Mouse (Mus musculus) limb, embryonic 14.5 days (tissue): ENCODE data around the gene Epb41. TPM values are rescaled to one million over a fixed set of nuclear protein-coding genes. Genes with fewer than 3 reads are reported as not detected.

Source experiments
- ATAC-seq: fragments of 200-750 bp; cut with Nextera tagmentation; 2 replicates; pipeline ENCODE4 v1.8.0; 2017; ENCODE audit warnings: low read depth, moderate number of reproducible peaks, moderate TSS enrichment; ENCODE audit not compliant: low FRiP score
- DNase-seq: peaks from one replicate; pipeline ENCODE4 v3.0.0-alpha.2; 2015; ENCODE audit warnings: low spot score
- H3K27ac ChIP-seq: fragments of 300-500 bp; sonication (generic); replicated peaks from 2 replicates; pipeline ENCODE4 v1.5.1; 2014; ENCODE audit warnings: low read depth, mild to moderate bottlenecking, low read length, moderate library complexity, mixed read lengths
- H3K27me3 ChIP-seq: fragments of 300-500 bp; sonication (generic); 2 replicates; pipeline ENCODE4 v1.6.1; 2014; ENCODE audit warnings: low read length, mixed read lengths; ENCODE audit not compliant: control insufficient read depth, insufficient read depth
- H3K36me3 ChIP-seq: fragments of 300-500 bp; sonication (generic); 2 replicates; pipeline ENCODE4 v1.6.1; 2014; ENCODE audit warnings: mild to moderate bottlenecking, low read length, moderate library complexity, mixed read lengths; ENCODE audit not compliant: control insufficient read depth, insufficient read depth
- H3K4me1 ChIP-seq: fragments of 300-500 bp; sonication (generic); 2 replicates; pipeline ENCODE4 v1.6.1; 2014; ENCODE audit warnings: antibody characterized with exemption, low read length, mixed read lengths; ENCODE audit not compliant: control insufficient read depth, insufficient read depth
- H3K4me2 ChIP-seq: fragments of 300-500 bp; sonication (generic); replicated peaks from 2 replicates; pipeline ENCODE4 v1.6.1; 2014; ENCODE audit warnings: low read depth, mild to moderate bottlenecking, low read length, moderate library complexity; ENCODE audit not compliant: severe bottlenecking
- H3K4me3 ChIP-seq: fragments of 300-500 bp; sonication (generic); replicated peaks from 2 replicates; pipeline ENCODE4 v1.5.1; 2014; ENCODE audit warnings: low read length
- H3K9ac ChIP-seq: fragments of 300-500 bp; sonication (generic); 2 replicates; pipeline ENCODE4 v1.6.1; 2014; ENCODE audit warnings: mild to moderate bottlenecking, low read depth, low read length, moderate library complexity; ENCODE audit not compliant: severe bottlenecking
- H3K9me3 ChIP-seq: fragments of 300-500 bp; sonication (generic); 2 replicates; pipeline ENCODE4 v1.6.1; 2016; ENCODE audit warnings: low read length; ENCODE audit not compliant: control insufficient read depth
- POLR2A ChIP-seq: fragments of 200-500 bp; IDR thresholded peaks from 2 replicates; pipeline ENCODE4 v1.8.0; 2012; ENCODE audit warnings: inconsistent platforms, mild to moderate bottlenecking, moderate library complexity, borderline replicate concordance; ENCODE audit not compliant: insufficient read depth, insufficient read length; ENCODE audit errors: extremely low read depth
- WGBS: fragments of 180-500 bp; shearing (Covaris S2); extraction: QIAGEN DNeasy Blood & Tissue Kit; methylation state at CpG from one replicate; pipeline ENCODE4 v1.1.7; 2014; 5-methylcytosine and 5-hydroxymethylcytosine counted together
- polyA plus RNA-seq, 2 experiments: library from polyadenylated mRNA; depleted of rRNA in 1 of 2; stranded (reverse) in 1 of 2; unstranded in 1 of 2; fragments of >200 nt; fragmentation: Nextera tagmentation in 1 of 2; extraction: Ambion mirVana in 1 of 2; gene quantifications; 2 replicates each; pipeline versions ENCODE4 v1.2.1 to v1.2.3; 2012 to 2014

Gene Epb41
- polyA plus RNA-seq, 2 experiments = 60.6 to 76.4 TPM

DNA sequence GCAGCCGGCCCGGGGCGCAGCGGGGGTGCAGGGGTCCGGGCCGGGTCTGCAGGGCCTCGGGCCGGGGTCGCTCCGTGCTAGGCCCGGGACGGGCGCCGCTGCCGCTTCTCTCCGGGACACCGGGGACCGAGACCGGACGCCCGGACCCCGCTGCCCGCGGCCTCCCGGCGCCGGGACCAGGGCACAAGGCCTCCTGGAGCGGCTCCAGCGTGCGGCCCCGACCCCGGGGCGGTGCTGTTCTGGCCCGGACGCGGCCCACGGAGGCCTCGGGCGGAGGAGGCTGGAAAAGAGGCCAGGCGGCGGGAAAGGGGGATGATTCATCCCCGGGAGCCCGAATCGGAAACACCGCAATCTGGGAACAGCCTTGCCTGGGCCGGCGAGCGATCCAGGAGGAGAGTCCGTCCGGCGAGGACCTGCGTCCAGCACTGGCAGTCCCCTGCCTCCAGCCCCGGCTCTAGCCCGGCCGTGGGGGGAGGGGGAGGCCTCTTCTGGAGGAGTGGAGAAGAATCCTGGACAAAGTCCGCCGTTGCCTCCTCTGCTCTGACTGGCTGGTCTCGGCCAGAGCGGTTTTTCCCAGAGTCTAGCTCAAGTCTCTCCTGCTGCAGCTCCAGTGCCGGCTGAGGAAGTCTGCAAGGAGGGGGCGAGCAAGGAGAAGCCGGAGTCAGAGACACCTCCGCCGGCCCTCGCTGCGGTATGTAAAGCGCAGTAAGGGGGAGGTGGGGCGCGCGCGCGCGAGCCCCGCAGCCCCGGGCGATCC lies 154.3 kb downstream of the Epb41 start:
- ATAC-seq (peak; percentile 13), DNase-seq (peak; percentile 59)
- peaks cover 67% of the 10 kb centered on the region for H3K4me1 ChIP-seq
- H3K27me3 ChIP-seq = peaks cover 13% of the 10 kb centered on the region
- peak overlapping the region; percentile 73 for H3K9ac ChIP-seq
- H3K4me2 ChIP-seq = peak overlapping the region; percentile 71
- H3K27ac ChIP-seq = peak overlapping the region; percentile 86
- H3K4me3 ChIP-seq = peak overlapping the region; percentile 74
- 1% methylated on average over 32 of the region's 76 CpGs for WGBS
- no peaks in the 10 kb centered on the region for H3K9me3 ChIP-seq
- 0 out of 2 replicates have a peak, but pooled peaks have one; percentile 14 for TF ChIP-seq POLR2A
- peaks cover 34% of the 10 kb centered on the region for H3K36me3 ChIP-seq

DNA sequence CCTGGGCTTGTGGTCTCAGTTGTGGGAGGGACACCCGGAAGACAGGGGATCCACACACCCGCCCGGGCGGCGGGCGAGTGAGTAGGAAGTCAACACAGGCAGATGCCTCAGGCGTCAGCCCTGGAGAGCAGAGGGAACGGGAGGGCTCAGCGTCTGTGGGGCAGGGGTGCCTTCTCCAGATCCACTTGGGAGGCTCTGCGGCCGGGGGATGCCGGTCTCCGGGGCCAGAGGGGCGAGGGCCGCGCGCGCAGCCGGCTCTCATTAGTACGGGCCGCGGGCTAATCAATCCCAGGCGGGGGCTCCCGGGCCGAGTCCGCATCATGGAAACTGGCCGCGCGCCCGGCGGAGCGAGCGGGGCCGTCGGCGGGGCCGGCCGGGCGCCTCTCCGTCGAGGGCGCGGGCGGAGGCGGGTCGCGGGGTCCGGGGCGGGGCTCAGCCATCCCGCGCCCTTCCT lies 155.0 kb downstream of the Epb41 start:
- no peaks in the 10 kb centered on the region for H3K9me3 ChIP-seq
- DNase-seq = peak; percentile 66
- peaks cover 28% of the 10 kb centered on the region for H3K36me3 ChIP-seq
- H3K4me3 ChIP-seq = peak overlapping the region; percentile 74
- ATAC-seq = peak; percentile 38; the same call in 1 of the 2 replicates
- peak overlapping the region; percentile 73 for H3K9ac ChIP-seq
- 2% methylated on average over 26 of the region's 51 CpGs for WGBS
- TF ChIP-seq POLR2A = no peak
- H3K27me3 ChIP-seq = peaks cover 13% of the 10 kb centered on the region
- H3K27ac ChIP-seq = peak overlapping the region; percentile 86
- H3K4me1 ChIP-seq = peaks cover 67% of the 10 kb centered on the region
- peak overlapping the region; percentile 71 for H3K4me2 ChIP-seq

DNA sequence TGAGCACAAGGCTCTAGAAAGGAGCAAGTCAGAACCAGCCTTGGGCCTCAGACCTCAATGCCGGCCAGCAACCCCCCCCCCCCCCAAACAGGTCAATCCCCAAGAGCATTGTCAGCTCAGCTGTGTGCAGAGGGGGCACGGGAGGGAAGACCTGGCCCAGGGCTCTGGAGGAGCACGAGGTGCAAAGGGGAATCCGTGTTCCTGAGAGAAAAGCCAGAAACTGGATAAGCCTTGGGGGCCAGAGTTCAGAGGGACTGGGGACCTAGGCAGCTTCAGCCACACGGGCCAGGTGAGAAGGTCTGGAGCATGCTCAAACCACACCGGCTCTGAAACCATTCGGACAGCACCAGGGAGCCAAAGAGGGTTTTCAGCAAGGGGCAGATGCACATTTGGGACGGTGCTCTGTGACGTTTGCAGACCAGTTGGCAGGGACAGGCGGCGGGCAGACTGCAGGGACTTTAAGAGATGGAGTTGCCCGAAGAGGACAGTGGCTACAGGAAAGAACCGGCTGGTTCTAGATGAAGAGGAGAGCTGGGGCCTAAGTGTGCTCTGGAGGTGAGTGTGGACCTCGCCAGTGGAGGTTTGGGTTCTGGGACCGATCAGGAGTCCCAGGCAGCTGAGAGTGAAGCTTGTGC lies 155.5 kb downstream of the Epb41 start:
- no peak for TF ChIP-seq POLR2A
- Histone ChIP-seq H3K4me3 (peak overlapping the region; percentile 74), H3K27ac (peak overlapping the region; percentile 86), H3K36me3 (peaks cover 23% of the 10 kb centered on the region), H3K4me1 (peaks cover 62% of the 10 kb centered on the region), H3K9ac (peak overlapping the region; percentile 73), H3K27me3 (peaks cover 13% of the 10 kb centered on the region), H3K9me3 (no peaks in the 10 kb centered on the region), H3K4me2 (peak overlapping the region; percentile 71)
- WGBS = 6% methylated on average over 15 of the region's 15 CpGs
- ATAC-seq (no peak), DNase-seq (no peak)

DNA sequence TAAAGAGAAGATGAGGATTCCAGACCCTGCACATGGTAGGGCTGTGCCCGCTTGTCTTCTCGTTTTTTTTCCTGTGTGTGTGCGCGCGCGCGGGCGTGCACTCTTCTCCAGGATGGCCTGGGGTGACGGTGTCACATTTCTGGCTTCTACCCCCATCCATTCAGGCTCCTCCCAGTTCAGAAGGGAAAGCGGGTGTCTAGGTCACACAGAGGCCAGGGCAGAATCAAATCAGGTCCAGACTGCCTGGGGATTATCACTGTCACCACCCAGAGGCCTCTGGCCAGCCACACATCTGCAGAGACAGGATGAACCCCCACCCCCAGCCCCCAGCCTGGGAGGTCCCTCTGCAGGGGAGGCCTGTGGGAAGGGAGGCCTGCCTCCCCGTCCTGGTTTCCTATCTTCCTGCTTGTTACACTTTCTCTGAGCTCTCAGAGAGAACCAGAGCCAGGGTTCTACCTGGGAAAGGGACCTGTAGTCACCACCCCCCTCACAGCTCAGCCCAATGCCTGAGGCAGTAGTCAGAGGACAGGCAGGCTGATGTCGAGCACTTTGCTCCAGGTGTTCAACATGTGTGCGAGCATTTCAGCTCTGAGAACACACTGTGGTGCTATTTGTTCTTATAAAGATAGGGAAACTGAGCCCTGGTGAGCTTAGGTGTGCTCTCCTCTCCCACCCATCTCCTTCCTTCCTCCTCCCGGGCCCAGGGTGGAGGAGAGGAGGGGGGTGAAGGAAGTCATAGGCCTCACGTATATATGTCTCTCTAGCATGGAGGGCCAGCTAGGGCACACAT lies 156.2 kb downstream of the Epb41 start:
- TF ChIP-seq POLR2A = no peak
- H3K4me1 ChIP-seq = peaks cover 59% of the 10 kb centered on the region
- 4% methylated on average over 15 of the region's 15 CpGs for WGBS
- H3K4me2 ChIP-seq = peak overlapping the region; percentile 71
- peaks cover 13% of the 10 kb centered on the region for H3K27me3 ChIP-seq
- ATAC-seq (peak; percentile 6; the same call in 1 of the 2 replicates), DNase-seq (peak; percentile 52)
- H3K27ac ChIP-seq = peak overlapping the region; percentile 40
- H3K36me3 ChIP-seq = peaks cover 15% of the 10 kb centered on the region
- H3K9me3 ChIP-seq = no peaks in the 10 kb centered on the region
- H3K4me3 ChIP-seq = no peak overlapping the region
- H3K9ac ChIP-seq = 0 out of 2 replicates have a peak overlapping the region, but pooled peaks have one; percentile 12
